Mouse (Mus musculus) cerebellum, adult 2 months (tissue): ENCODE data around the gene Dnmbp.

Experiments
- CTCF ChIP-seq: fragments of 200-500 bp; IDR thresholded peaks from 2 replicates; pipeline ENCODE4 v1.5.1; 2011; ENCODE audit warnings: low read depth, mild to moderate bottlenecking, control low read depth, low read length, moderate library complexity, borderline replicate concordance; ENCODE audit not compliant: insufficient read depth
- POLR2A ChIP-seq: fragments of 200-500 bp; IDR thresholded peaks from 2 replicates; pipeline ENCODE4 v1.6.1; 2011; ENCODE audit warnings: low read length, control low read depth, borderline replicate concordance; ENCODE audit not compliant: insufficient read depth

DNA sequence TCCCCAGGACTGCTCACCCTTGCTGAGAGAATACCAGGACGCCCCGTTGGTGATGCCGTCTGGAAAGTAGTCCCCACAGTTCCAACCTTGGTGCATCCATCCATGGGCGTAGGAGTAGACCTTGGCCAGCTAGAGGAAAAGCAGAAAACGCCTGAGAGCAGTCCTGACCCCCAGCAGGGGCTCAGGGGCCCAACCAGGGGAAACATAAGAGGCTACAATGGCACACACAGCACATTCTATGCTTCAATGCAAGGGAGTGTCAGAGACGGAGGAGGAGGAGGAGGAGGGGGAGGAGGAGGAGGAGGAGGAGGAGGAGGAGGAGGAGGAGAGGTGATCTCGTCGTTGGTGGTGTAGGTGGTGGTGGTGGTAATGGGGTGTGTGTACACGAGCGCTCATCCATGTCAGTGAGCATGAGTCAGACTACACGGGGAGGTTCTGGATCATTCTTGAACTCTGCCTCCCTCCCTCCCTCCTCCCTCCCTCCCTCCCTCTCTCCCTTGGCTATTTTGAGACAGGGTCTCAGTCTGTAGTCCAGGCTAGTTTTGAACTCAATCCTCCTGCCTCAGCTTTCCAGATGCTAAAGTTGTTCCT lies 28.5 kb upstream of the Dnmbp start:
- no peak for TF ChIP-seq CTCF
- TF ChIP-seq POLR2A, result no peak
